Mouse (Mus musculus) midbrain, embryonic 10.5 days (tissue): ENCODE results near the gene Ubash3b. TPM values are rescaled to one million over a fixed set of nuclear protein-coding genes. Genes with fewer than 3 reads are reported as not detected.
A peak's percentile ranks its signal among the peaks of the same experiment; 100 is the strongest.

Experiments used
- DNase-seq: peaks from one replicate; pipeline ENCODE4 v3.0.0-alpha.2; 2017; ENCODE audit warnings: low spot score
- H3K27ac ChIP-seq: fragments of 300-500 bp; sonication (generic); replicated peaks from 2 replicates; pipeline ENCODE4 v1.5.1; 2016; ENCODE audit warnings: mild to moderate bottlenecking
- H3K27me3 ChIP-seq: fragments of 300-500 bp; sonication (generic); 2 replicates; pipeline ENCODE4 v1.6.1; 2016; ENCODE audit warnings: low read depth, mild to moderate bottlenecking; ENCODE audit not compliant: poor library complexity, severe bottlenecking
- H3K36me3 ChIP-seq: fragments of 300-500 bp; sonication (generic); 2 replicates; pipeline ENCODE4 v1.6.1; 2016; ENCODE audit warnings: mild to moderate bottlenecking, moderate library complexity
- H3K4me1 ChIP-seq: fragments of 300-500 bp; sonication (generic); 2 replicates; pipeline ENCODE4 v1.6.1; 2016
- H3K4me3 ChIP-seq: fragments of 300-500 bp; sonication (generic); 2 replicates; pipeline ENCODE4 v1.5.1; 2016; ENCODE audit warnings: mild to moderate bottlenecking, moderate library complexity
- H3K9me3 ChIP-seq: fragments of 300-500 bp; sonication (generic); replicated peaks from 2 replicates; pipeline ENCODE4 v1.6.1; 2016; ENCODE audit warnings: mild to moderate bottlenecking
- WGBS: fragments of 180-500 bp; shearing (Covaris S2); methylation state at CpG from one replicate; pipeline ENCODE4 v1.1.7; 2016; 5-methylcytosine and 5-hydroxymethylcytosine counted together
- polyA plus RNA-seq: library from polyadenylated mRNA; unstranded; fragments of >200 nt; fragmentation: Nextera tagmentation; extraction: Ambion mirVana; gene quantifications from 2 replicates; pipeline ENCODE4 v1.2.1, GENCODE M21; 2016

The Ubash3b gene
- polyA plus RNA-seq, 1 experiment from 2014 or later: 5.8 TPM

GRCm38 (mm10) chr9:41020486-41020885 is 141.0 kb downstream of the Ubash3b start:
- no peak for DNase-seq
- Histone ChIP-seq H3K4me1 (no peaks in the 10 kb centered on the region), H3K27me3 (no peaks in the 10 kb centered on the region), H3K9me3 (no peaks in the 10 kb centered on the region), H3K4me3 (no peak overlapping the region), H3K36me3 (no peaks in the 10 kb centered on the region; the same call in 1 of the 2 replicates), H3K27ac (no peak overlapping the region)
- WGBS: 89% methylated on average over 3 of the region's 3 CpGs

- no peak for DNase-seq
- Histone ChIP-seq H3K4me1 (peaks cover 45% of the 10 kb centered on the region), H3K27ac (peak overlapping the region; percentile 84), H3K27me3 (peaks cover 15% of the 10 kb centered on the region; the same call in 1 of the 2 replicates), H3K9me3 (no peaks in the 10 kb centered on the region), H3K4me3 (no peak overlapping the region), H3K36me3 (no peaks in the 10 kb centered on the region)
- WGBS: 52% methylated on average over 4 of the region's 4 CpGs
These were observed 147.0 kb downstream of the Ubash3b start for GRCm38 (mm10) chr9:41014512-41014911.

GRCm38 (mm10) chr9:41012456-41012855 is 149.0 kb downstream of the Ubash3b start:
- WGBS: 79% methylated on average over 5 of the region's 5 CpGs
- Histone ChIP-seq H3K4me3 (no peak overlapping the region), H3K27me3 (peaks cover 15% of the 10 kb centered on the region; the same call in 1 of the 2 replicates), H3K9me3 (no peaks in the 10 kb centered on the region), H3K4me1 (peaks cover 53% of the 10 kb centered on the region), H3K27ac (peak overlapping the region; percentile 84), H3K36me3 (no peaks in the 10 kb centered on the region)
- DNase-seq: no peak

- peak; percentile 44 for DNase-seq
- 46% methylated on average over 13 of the region's 13 CpGs for WGBS
- Histone ChIP-seq H3K27me3 (peaks cover 15% of the 10 kb centered on the region; the same call in 1 of the 2 replicates), H3K4me1 (peaks cover 57% of the 10 kb centered on the region), H3K4me3 (0 out of 2 replicates have a peak overlapping the region, but pooled peaks have one; percentile 9), H3K36me3 (no peaks in the 10 kb centered on the region), H3K9me3 (no peaks in the 10 kb centered on the region), H3K27ac (peak overlapping the region; percentile 84)
These were observed 149.7 kb downstream of the Ubash3b start for GRCm38 (mm10) chr9:41011512-41012436.

- no peak for DNase-seq
- H3K36me3 ChIP-seq: no peaks in the 10 kb centered on the region
- H3K9me3 ChIP-seq: no peaks in the 10 kb centered on the region
- peaks cover 37% of the 10 kb centered on the region for H3K27me3 ChIP-seq
- WGBS: 2% methylated on average over 1 of the region's 1 CpGs
- H3K4me1 ChIP-seq: peaks cover 35% of the 10 kb centered on the region
- H3K4me3 ChIP-seq: no peak overlapping the region
- H3K27ac ChIP-seq: 0 out of 2 replicates have a peak overlapping the region, but pooled peaks have one; percentile 38
These were observed 153.7 kb downstream of the Ubash3b start for GRCm38 (mm10) chr9:41007785-41008184.

- no peak within 1 kb of the TSS for H3K27ac ChIP-seq
- DNase-seq: no peak
- WGBS: 69% methylated on average over 4 of the region's 4 CpGs
These were observed 157.1 kb downstream of the Ubash3b start, which contains the start of gene Crtam for GRCm38 (mm10) chr9:41004415-41004814. Gene Crtam, minus strand, starts transcription at chr9:41004628.

GRCm38 (mm10) chr9:40997116-40997779 is 164.2 kb downstream of the Ubash3b start:
- H3K4me1 ChIP-seq: no peaks in the 10 kb centered on the region
- DNase-seq: no peak
- H3K4me3 ChIP-seq: no peak overlapping the region
- no peaks in the 10 kb centered on the region for H3K27me3 ChIP-seq
- H3K36me3 ChIP-seq: no peaks in the 10 kb centered on the region
- H3K9me3 ChIP-seq: no peaks in the 10 kb centered on the region
- WGBS: 87% methylated on average over 7 of the region's 7 CpGs
- H3K27ac ChIP-seq: no peak overlapping the region

More at GRCm38 (mm10) chr9:41004415-41004814, 157.1 kb downstream of the Ubash3b start, which contains the start of gene Crtam:
- no peak within 1 kb of the TSS for H3K4me3 ChIP-seq
- no peaks in the 10 kb centered on the region for H3K9me3 ChIP-seq
- H3K36me3 ChIP-seq: no peaks in the 10 kb centered on the region
- H3K4me1 ChIP-seq: peaks cover 12% of the 10 kb centered on the region
- peaks cover 21% of the 10 kb centered on the region for H3K27me3 ChIP-seq

- H3K4me3 ChIP-seq: no peak overlapping the region
- WGBS: 86% methylated on average over 5 of the region's 5 CpGs
- H3K36me3 ChIP-seq: no peaks in the 10 kb centered on the region
- H3K27me3 ChIP-seq: no peaks in the 10 kb centered on the region
- no peaks in the 10 kb centered on the region for H3K9me3 ChIP-seq
- peaks cover 11% of the 10 kb centered on the region; the same call in 1 of the 2 replicates for H3K4me1 ChIP-seq
- DNase-seq: no peak
- H3K27ac ChIP-seq: peak overlapping the region; percentile 55; the same call in 1 of the 2 replicates
These were observed 167.4 kb downstream of the Ubash3b start for GRCm38 (mm10) chr9:40994075-40994474.

- Histone ChIP-seq H3K9me3 (no peaks in the 10 kb centered on the region), H3K36me3 (no peaks in the 10 kb centered on the region), H3K27me3 (no peaks in the 10 kb centered on the region), H3K4me3 (no peak overlapping the region), H3K4me1 (peaks cover 11% of the 10 kb centered on the region; the same call in 1 of the 2 replicates), H3K27ac (peak overlapping the region; percentile 74; the same call in 1 of the 2 replicates)
- DNase-seq: no peak
- WGBS: 93% methylated on average over 6 of the region's 6 CpGs
These were observed 170.0 kb downstream of the Ubash3b start for GRCm38 (mm10) chr9:40991511-40991910.

GRCm38 (mm10) chr9:40989940-40990588 is 171.4 kb downstream of the Ubash3b start:
- 53% methylated on average over 4 of the region's 4 CpGs for WGBS
- no peaks in the 10 kb centered on the region for H3K9me3 ChIP-seq
- DNase-seq: peak; percentile 31
- no peak overlapping the region for H3K4me3 ChIP-seq
- no peaks in the 10 kb centered on the region for H3K36me3 ChIP-seq
- peaks cover 11% of the 10 kb centered on the region; the same call in 1 of the 2 replicates for H3K4me1 ChIP-seq
- no peaks in the 10 kb centered on the region for H3K27me3 ChIP-seq
- peak overlapping the region; percentile 74 for H3K27ac ChIP-seq

GRCm38 (mm10) chr9:40984313-40984712 is 177.2 kb downstream of the Ubash3b start:
- 78% methylated on average over 3 of the region's 3 CpGs for WGBS
- Histone ChIP-seq H3K4me3 (no peak overlapping the region), H3K27me3 (no peaks in the 10 kb centered on the region)

GRCm38 (mm10) chr9:40983758-40984157 is 177.7 kb downstream of the Ubash3b start:
- H3K4me3 ChIP-seq: no peak overlapping the region
- H3K9me3 ChIP-seq: no peaks in the 10 kb centered on the region
- H3K4me1 ChIP-seq: no peaks in the 10 kb centered on the region
- H3K36me3 ChIP-seq: no peaks in the 10 kb centered on the region
- no peak overlapping the region for H3K27ac ChIP-seq
- 89% methylated on average over 3 of the region's 3 CpGs for WGBS
- DNase-seq: no peak
- H3K27me3 ChIP-seq: no peaks in the 10 kb centered on the region

More at GRCm38 (mm10) chr9:40984313-40984712, 177.2 kb downstream of the Ubash3b start:
- no peaks in the 10 kb centered on the region for H3K36me3 ChIP-seq
- no peaks in the 10 kb centered on the region for H3K9me3 ChIP-seq
- no peaks in the 10 kb centered on the region for H3K4me1 ChIP-seq
- no peak overlapping the region for H3K27ac ChIP-seq
- no peak for DNase-seq
